Mouse (Mus musculus) heart, postnatal 0 days (tissue): Measurements from ENCODE around the gene Simc1. TPM values are rescaled to one million over a fixed set of nuclear protein-coding genes. Genes with fewer than 3 reads are reported as not detected.

Experiments
- ATAC-seq: fragments of 200-750 bp; cut with Nextera tagmentation; 2 replicates; pipeline ENCODE4 v1.8.0; 2017; ENCODE audit warnings: low read depth, moderate number of reproducible peaks, moderate library complexity; ENCODE audit not compliant: insufficient read depth
- DNase-seq: peaks from one replicate; pipeline ENCODE4 v3.0.0-alpha.2; 2016; ENCODE audit warnings: low spot score
- H3K27ac ChIP-seq: fragments of 300-500 bp; sonication (generic); 2 replicates; pipeline ENCODE4 v1.5.1; 2014; ENCODE audit warnings: low read depth, mild to moderate bottlenecking
- H3K27me3 ChIP-seq: fragments of 300-500 bp; sonication (generic); 2 replicates; pipeline ENCODE4 v1.6.1; 2014; ENCODE audit warnings: low read length, mixed read lengths; ENCODE audit not compliant: control insufficient read depth, insufficient read depth
- H3K36me3 ChIP-seq: fragments of 300-500 bp; sonication (generic); replicated peaks from 2 replicates; pipeline ENCODE4 v1.6.1; 2014; ENCODE audit warnings: low read length, mixed read lengths; ENCODE audit not compliant: control insufficient read depth, insufficient read depth
- H3K4me1 ChIP-seq: fragments of 300-500 bp; sonication (generic); 2 replicates; pipeline ENCODE4 v1.6.1; 2014; ENCODE audit warnings: antibody characterized with exemption; ENCODE audit not compliant: control insufficient read depth, insufficient read depth
- H3K4me2 ChIP-seq: fragments of 300-500 bp; sonication (generic); 2 replicates; pipeline ENCODE4 v1.6.1; 2014; ENCODE audit warnings: low read depth, mild to moderate bottlenecking, low read length, moderate library complexity
- H3K4me3 ChIP-seq: fragments of 300-500 bp; sonication (generic); 2 replicates; pipeline ENCODE4 v1.5.1; 2014; ENCODE audit warnings: low read depth, low read length
- H3K9ac ChIP-seq: fragments of 300-500 bp; sonication (generic); replicated peaks from 2 replicates; pipeline ENCODE4 v1.6.1; 2014; ENCODE audit warnings: low read depth, low read length, mixed read lengths
- H3K9me3 ChIP-seq: fragments of 300-500 bp; sonication (generic); replicated peaks from 2 replicates; pipeline ENCODE4 v1.6.1; 2016; ENCODE audit warnings: low read length; ENCODE audit not compliant: control insufficient read depth
- CTCF ChIP-seq: IDR thresholded peaks from 2 replicates; pipeline ENCODE4 v1.5.1; 2016; ENCODE audit warnings: antibody characterized with exemption, control low read depth, low read depth
- EP300 ChIP-seq: IDR thresholded peaks from 2 replicates; pipeline ENCODE4 v1.6.1; 2016; ENCODE audit warnings: antibody characterized with exemption, low read depth
- WGBS: fragments of 180-500 bp; shearing (Covaris S2); extraction: QIAGEN DNeasy Blood & Tissue Kit; methylation state at CpG from one replicate; pipeline ENCODE4 v1.1.7; 2014; 5-methylcytosine and 5-hydroxymethylcytosine counted together
- polyA plus RNA-seq: library from polyadenylated mRNA; unstranded; fragments of >200 nt; fragmentation: Nextera tagmentation; extraction: Ambion mirVana; gene quantifications from 2 replicates; pipeline ENCODE4 v1.2.1, GENCODE M21; 2015
- total RNA-seq: library from RNA; depleted of rRNA; stranded (reverse); fragments of >200 nt; gene quantifications from 2 replicates; pipeline ENCODE4 v1.2.3, GENCODE M21; 2014; ENCODE audit warnings: low replicate concordance

Simc1 gene
- total and polyA plus RNA-seq, 2 experiments from 2014 or later, result 1.6 to 3.6 TPM

- Histone ChIP-seq H3K4me1 (peaks cover 3% of the 10 kb centered on the region; the same call in 1 of the 2 replicates), H3K27me3 (no peaks in the 10 kb centered on the region), H3K27ac (no peak overlapping the region), H3K4me3 (no peak overlapping the region), H3K9me3 (no peaks in the 10 kb centered on the region), H3K4me2 (no peak overlapping the region), H3K36me3 (peaks cover 42% of the 10 kb centered on the region), H3K9ac (no peak overlapping the region)
- 67% methylated on average over 7 of the region's 7 CpGs for WGBS
- ATAC-seq (no peak), DNase-seq (no peak)
- TF ChIP-seq CTCF (no peak), EP300 (no peak)
Measured at GRCm38 (mm10) chr13:54562562-54562961, 59.0 kb downstream of the Simc1 start.

- peak overlapping the region; percentile 60; the same call in 1 of the 2 replicates for H3K27ac ChIP-seq
- H3K4me2 ChIP-seq, result peak overlapping the region; percentile 73
- H3K27me3 ChIP-seq, result no peaks in the 10 kb centered on the region
- H3K4me1 ChIP-seq, result peaks cover 3% of the 10 kb centered on the region; the same call in 1 of the 2 replicates
- H3K4me3 ChIP-seq, result peak overlapping the region; percentile 85
- TF ChIP-seq EP300 (no peak), CTCF (no peak)
- H3K36me3 ChIP-seq, result peaks cover 22% of the 10 kb centered on the region
- peak; percentile 44 for ATAC-seq
- no peak for DNase-seq
- WGBS, result 10% methylated on average over 45 of the region's 45 CpGs
- no peaks in the 10 kb centered on the region for H3K9me3 ChIP-seq
- peak overlapping the region; percentile 93 for H3K9ac ChIP-seq
Measured at GRCm38 (mm10) chr13:54564232-54565200, 60.9 kb downstream of the Simc1 start.

DNA sequence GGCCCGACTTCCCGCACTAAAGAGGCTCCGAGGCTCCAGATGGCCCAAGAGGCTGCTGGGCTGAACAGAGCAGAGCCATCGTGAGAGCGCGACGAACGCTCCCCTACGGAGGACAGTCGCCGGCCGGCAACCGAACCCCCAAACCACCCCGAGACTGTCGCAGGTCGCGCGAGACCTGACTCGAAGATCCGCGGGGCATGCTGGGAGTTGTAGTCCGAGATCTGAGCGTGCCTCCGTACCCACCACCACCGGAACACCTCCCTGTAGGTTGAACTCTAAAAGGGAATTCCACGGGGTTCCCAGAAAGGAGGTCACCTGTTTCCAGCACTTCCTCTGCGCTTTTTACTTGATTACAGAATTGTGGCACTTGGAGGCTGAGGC lies 61.6 kb downstream of the Simc1 start, which contains the start of gene 4833439L19Rik:
TSS of gene 4833439L19Rik (minus strand) at position 235 of the 381 bp plus-strand sequence.
- Histone ChIP-seq H3K36me3 (peaks cover 16% of the 10 kb centered on the region), H3K4me3 (peak within 1 kb of the TSS; percentile 85), H3K9ac (peak within 1 kb of the TSS; percentile 93), H3K9me3 (no peaks in the 10 kb centered on the region), H3K4me1 (peaks cover 3% of the 10 kb centered on the region; the same call in 1 of the 2 replicates), H3K27ac (peak within 1 kb of the TSS; percentile 60; the same call in 1 of the 2 replicates), H3K27me3 (no peaks in the 10 kb centered on the region), H3K4me2 (peak within 1 kb of the TSS; percentile 73)
- under 1% methylated on average over 27 of the region's 27 CpGs for WGBS
- DNase-seq (peak; percentile 95), ATAC-seq (peak; percentile 97)
- no peak for TF ChIP-seq CTCF
- peak; percentile 80; the same call in 1 of the 2 replicates for TF ChIP-seq EP300

GRCm38 (mm10) chr13:54565594-54566345 lies 62.2 kb downstream of the Simc1 start:
- Histone ChIP-seq H3K4me2 (peak overlapping the region; percentile 73), H3K36me3 (peaks cover 10% of the 10 kb centered on the region), H3K9me3 (no peaks in the 10 kb centered on the region), H3K4me3 (peak overlapping the region; percentile 85), H3K27me3 (no peaks in the 10 kb centered on the region), H3K4me1 (peaks cover 3% of the 10 kb centered on the region; the same call in 1 of the 2 replicates), H3K9ac (no peak overlapping the region), H3K27ac (0 out of 2 replicates have a peak overlapping the region, but pooled peaks have one; percentile 15)
- ATAC-seq, result peak; percentile 45
- TF ChIP-seq EP300, result no peak
- TF ChIP-seq CTCF, result peak; percentile 43
- WGBS, result 54% methylated on average over 8 of the region's 8 CpGs
- DNase-seq, result peak; percentile 40

- no peaks in the 10 kb centered on the region for H3K27me3 ChIP-seq
- DNase-seq (no peak), ATAC-seq (no peak)
- peaks cover 3% of the 10 kb centered on the region; the same call in 1 of the 2 replicates for H3K4me1 ChIP-seq
- H3K36me3 ChIP-seq, result no peaks in the 10 kb centered on the region
- TF ChIP-seq CTCF, result no peak
- no peak for TF ChIP-seq EP300
- H3K4me2 ChIP-seq, result no peak overlapping the region
- H3K9ac ChIP-seq, result no peak overlapping the region
- no peak overlapping the region for H3K4me3 ChIP-seq
- H3K27ac ChIP-seq, result no peak overlapping the region
- no peaks in the 10 kb centered on the region for H3K9me3 ChIP-seq
- 54% methylated on average over 5 of the region's 5 CpGs for WGBS
Measured at GRCm38 (mm10) chr13:54568380-54568779, 64.8 kb downstream of the Simc1 start.
